Mouse (Mus musculus) spleen, embryonic (tissue): Measurements from ENCODE around the gene Lamtor1.

ENCODE experiments used
- CTCF ChIA-PET: fragments of 350-600 bp; sonication (Branson Sonifier 250); formaldehyde crosslinking; loops from one replicate; lab custom pipeline; 2022; lab: Charles Lee

The Lamtor1 gene

DNA sequence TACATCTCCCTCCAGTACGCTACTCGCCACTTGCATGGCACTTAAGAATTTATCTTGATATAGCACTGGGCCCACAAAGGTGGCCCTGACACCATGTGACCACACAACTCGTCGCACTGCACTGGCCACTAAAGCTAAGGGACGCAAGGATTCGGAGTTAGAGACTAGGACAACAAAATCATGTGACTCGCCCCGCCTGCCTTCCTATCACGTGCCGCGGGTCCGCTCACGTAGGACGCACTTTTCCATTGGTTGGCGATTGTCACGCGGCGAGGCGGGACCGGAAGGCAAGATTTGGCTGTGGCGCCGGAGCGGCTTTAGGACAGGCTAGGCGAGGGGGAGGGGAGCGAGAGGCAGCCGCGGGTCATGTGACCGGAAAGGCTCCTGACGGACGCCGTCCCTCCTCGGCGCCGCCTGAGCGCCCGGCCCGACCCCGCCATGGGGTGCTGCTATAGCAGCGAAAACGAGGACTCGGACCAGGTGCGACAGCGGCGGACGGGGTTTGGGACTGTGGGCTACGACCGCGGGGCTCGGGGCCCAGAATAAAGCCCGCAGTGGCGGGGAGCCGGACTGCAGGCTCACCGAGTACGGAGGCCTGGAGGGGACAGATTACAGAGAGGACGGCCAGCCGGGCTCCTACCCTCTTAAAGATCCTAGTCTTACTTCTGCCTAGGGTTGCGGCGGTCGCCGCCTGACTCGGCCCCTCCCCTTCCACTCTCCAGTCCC lies at the start of gene Lamtor1:
Gene Lamtor1 (plus strand): TSS at position 344 of the 726 bp plus-strand sequence.
- CTCF ChIA-PET = no interaction called here

DNA sequence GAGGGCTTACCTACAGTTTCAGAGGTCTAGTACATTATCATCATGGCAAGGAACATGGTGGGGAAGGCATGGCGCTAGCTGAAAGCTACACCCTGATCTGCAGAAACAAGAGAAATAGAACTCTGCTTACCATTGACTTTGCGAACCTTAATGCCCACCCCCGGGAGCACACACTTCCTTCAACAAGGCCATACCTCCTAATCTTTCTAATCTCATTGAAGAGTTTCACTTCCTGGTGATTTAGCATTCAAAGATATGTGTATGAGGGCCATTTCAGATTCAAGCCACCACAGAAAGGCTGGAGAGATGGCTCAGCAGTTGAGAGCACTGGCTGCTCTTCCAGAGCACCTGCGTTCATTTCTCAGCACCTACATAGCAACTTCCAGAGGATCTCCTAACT lies 48.6 kb upstream of the Lamtor1 start, which contains the start of gene Folr2:
Gene Folr2 (minus strand): TSS at position 101 of the 400 bp plus-strand sequence.
- CTCF ChIA-PET = no interaction called here

DNA sequence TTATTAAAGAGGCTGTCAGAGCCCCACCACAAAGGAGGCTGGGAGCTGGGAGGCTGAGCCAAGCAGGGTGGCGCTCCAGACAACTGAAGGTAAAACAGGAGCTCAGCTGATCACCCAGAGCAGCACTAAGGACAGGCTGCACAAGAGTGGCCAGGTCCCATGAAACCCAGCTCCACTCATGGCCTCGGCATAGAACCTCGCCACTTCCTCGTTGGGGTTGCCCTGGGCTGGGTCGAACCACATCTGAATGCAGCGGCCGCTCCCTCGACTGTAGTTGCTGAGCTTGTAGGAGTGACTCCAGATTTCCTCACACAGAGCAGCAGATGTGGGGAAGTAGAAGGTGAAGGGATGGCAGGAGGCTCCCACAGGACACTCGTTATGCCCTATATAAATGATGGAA lies 47.3 kb upstream of the Lamtor1 start:
- CTCF ChIA-PET = no interaction called here

DNA sequence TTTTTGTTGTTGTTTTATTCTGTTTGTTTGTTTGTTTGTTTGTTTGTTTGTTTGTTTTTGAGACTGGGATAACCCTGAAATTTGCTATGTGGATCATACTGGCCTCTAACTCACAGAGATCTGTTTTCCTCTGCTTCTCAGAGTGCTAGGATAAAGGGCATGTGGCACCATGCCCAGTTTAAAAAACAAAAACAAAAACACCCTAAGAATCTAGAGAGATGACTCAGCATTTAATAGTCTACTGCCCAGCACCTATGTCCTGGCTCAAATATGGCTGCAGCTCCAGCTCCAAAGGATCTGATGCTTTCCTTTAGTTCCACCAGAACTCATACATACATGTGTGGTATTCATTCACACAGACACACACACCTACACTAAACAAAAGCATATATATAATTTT lies 44.7 kb upstream of the Lamtor1 start:
- CTCF ChIA-PET = no interaction called here

DNA sequence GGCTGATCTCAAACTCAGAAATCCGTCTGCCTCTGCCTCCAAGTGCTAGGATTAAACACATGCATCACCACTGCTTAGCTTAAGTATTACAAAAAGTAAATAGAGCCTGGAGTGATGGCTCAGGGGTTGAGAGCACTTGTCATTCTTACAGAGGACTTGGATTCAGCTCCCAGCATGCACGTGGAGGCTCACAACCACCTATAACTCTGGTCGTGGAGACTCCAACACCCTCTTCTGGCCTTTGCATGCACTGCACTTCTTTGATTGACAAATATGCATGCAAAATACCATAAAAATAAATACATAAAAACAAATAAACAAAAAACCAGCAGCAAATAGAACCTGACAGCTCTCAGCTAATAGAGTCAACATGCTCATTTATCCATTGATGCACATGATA lies 43.4 kb upstream of the Lamtor1 start:
- CTCF ChIA-PET = no interaction called here

DNA sequence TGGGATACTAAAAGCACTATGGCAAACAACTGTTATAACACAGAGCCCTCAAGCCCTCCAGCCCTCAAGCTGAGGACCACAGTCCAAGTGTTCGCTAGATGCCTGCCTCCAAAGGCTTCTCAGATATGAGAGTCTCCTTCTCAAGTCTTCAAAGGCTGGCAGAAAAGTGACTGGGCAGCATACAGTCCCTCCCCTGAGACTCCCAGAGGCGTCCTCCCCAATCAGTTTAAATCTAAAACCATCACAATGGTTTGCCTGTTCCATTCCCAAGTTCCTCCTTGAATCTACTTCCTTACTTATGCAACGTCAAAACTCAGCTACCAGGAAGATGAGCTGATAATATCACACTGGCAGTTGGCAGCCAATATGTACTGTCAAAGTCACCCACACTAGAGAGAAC lies 42.3 kb upstream of the Lamtor1 start, which contains the start of gene Anapc15:
Gene Anapc15 (plus strand): TSS at position 301 of the 400 bp plus-strand sequence.
- CTCF ChIA-PET = interaction anchor here (0.6 kb wide), 1 partner anchor 1874 kb away, joined by 3 read pairs; no protein-coding TSS in a partner anchor

DNA sequence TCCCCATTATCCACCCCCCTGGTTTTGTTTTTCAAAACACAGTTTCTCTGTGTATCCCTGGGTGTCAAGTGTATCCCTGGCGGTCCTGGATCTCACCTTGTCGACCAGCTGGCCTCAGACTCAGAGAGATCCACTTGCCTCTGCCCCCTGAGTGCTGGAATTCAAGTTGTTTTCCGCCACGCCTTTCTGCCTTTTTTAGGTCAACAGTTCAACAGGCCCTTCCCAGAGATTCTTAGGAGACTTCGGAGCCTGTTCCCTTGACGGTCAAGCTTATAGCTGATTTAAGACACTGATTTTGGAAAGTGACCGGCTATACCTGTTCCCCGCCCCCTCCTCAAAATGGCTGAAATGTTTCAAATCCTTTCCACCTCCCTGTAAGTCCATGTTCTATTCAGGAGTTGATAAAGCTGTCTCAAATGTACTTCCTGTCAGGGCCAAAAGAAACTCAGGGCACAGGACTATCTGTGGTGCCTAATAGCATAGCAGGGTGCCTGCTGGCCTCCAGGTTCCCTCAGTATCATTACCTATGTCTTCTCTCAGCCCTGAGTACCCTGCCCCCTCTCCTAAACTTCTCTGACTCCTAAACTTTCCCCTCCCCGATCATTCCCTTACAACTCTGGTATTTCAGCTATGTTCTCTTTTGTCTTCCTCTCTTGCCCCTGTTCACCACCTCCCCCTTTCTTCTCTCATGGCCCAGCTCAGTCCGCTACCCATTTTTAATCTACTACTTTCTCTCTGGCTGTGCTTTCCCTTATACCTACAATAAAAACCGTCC lies 39.0 kb upstream of the Lamtor1 start:
- CTCF ChIA-PET = no interaction called here

DNA sequence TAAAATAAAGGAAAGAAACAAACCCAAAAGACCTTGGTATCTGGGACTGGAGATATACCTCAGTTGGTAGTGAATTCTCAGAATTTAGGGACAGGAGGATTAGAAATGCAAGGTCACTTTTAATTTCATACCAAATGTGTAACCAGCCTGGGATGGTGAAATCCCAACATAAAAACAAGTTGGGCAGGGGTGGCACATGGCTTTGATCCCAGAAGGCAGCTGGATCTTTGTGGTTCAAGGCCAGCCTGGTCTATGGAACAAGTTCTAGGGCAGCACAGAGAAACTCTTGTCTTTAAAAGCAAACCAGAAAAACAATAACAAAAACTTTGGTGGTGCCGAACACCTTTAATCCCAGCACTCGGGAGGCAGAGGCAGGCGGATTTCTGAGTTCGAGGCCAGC lies 38.2 kb upstream of the Lamtor1 start:
- CTCF ChIA-PET = no interaction called here

DNA sequence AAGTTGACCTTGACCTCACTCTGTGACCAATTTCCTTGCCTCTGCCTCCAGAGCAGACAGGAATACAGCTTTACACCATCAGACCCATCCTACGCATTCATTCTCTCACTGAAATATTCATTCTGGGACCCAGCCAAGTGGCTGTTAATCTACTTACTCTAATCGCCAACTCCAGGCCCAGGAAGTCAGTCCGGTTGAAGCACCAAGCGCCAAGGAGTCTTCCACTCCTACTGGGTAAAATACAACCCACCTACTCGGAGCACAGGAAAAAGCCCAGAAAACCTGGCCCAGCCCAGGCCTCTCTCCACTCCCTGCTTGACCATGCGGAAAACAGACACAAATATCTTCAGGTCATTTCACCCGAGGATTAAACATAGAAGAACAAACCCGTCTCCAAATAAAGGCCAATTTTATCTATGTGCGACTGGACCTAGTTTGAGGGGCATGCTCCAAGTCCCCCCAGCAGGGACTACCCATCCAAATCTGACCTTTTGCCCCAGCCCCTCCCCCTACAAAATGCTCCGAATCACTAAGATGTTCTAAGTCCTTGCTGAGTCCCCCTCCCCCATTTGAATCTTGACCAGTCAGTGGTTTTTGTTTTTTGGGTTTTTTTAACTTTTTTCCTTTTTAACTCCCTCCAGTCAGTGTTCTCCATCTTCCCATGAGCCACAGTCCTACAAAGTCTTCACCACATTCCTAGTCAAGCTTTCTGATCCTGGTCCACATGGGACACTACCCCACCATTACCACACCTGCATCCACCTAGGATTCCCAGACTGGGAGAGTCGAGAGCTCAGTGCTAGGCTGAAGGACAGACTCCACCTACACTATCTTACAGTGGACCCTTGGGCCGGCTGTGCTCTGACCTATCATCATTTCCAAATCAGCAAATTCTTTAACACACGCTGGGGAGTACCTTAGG lies 37.2 kb upstream of the Lamtor1 start:
- CTCF ChIA-PET = no interaction called here

DNA sequence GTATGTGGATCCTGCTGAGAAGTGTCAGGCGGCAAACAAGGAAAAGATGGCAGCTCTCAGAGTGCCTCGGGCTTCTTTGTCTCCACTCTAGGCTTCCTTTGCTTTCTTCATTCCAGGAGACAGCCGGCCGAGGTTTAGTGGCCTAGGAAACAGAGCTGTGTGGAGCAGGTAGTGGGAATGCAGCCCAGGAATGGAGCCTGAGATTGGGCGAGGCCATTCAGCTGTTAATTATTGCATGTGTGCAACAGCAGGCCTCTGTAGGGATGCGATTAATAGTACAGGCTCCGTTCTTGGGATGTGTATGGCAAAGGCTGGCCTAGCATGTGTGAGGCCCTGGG lies 36.6 kb upstream of the Lamtor1 start:
- CTCF ChIA-PET = no interaction called here

DNA sequence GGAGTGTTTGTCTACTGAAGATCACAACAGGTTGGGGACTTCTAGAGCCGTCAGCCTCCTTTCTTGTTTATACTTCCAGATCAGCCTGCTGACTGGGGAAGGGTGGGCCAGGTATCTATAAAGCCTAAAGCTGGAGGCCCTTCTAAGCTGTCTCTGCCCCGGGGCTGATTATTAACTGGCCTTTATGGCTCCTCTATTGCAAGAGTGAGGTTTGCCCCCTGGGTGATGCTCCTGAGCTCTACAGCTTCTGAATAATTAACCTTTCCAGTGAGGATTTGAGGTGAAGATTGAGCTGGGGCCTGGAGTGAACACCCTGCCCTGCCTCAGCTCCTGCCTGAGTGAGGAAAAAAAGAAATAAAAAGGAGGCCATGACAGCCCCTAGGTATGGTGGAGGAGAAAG lies 35.1 kb upstream of the Lamtor1 start, which contains the start of gene Folr1:
Gene Folr1 (minus strand): TSS at position 160 of the 400 bp plus-strand sequence.
- CTCF ChIA-PET = no interaction called here

DNA sequence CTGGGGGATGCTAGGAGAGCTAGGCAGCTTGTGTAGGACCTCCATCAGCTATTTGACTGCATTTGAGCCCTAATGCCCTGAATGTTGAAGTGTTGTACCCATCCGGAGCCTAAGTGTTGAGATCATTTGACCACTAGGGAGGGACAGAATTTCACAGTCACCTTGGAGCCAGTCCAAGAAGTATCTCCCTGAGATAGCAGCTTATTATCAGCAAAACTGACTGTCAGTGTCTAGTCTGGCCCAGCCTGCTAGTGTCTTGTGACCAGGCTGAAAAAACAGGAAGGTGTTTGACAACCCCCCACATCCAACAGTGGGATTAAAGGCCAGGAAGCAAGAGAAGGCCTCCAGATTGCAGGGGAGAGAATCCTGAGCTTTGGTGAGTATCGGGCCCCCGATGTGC lies 34.4 kb upstream of the Lamtor1 start:
- CTCF ChIA-PET = no interaction called here

DNA sequence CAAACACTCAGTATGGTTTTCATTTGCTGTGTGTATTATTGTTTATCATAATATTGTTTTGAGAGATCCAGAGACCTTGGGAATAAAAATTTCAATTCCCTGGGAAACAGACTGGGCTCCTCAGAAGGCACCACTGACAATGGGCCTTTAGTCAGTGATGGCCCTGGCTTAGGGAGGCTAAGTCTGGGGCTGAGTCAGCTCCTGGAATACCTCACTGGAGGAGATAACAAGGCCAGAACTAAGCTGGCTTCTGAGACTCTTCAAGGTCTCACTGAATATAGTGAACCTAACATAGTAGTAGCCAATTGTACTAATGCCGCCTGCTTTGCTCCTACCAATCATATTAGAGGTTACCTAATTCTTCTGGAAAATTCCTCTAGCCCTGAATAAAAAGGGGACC lies 29.7 kb upstream of the Lamtor1 start:
- CTCF ChIA-PET = interaction anchor here (0.6 to 0.7 kb wide), 2 partner anchors 38 to 106 kb away, joined by 3 to 6 read pairs; no protein-coding TSS in a partner anchor

DNA sequence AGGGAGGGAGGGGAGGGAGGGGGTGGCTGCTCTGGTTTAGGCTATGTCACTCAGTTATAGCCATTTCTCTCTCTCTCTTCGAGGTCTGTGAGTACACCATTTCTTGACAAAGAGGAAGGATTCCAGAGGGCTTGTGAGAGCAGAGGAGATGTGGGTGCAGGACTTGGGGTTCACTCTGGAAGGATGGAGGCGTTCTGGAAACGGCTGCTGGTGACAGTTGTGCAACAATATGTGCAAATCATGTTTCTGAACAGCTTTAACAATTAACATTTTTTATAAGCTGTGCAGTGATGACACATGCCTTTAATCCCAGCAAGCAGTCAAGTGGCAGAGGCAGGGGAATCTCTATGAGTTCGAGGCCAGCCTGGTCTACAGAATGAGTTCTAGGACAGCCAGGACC lies 24.8 kb upstream of the Lamtor1 start:
- CTCF ChIA-PET = no interaction called here

DNA sequence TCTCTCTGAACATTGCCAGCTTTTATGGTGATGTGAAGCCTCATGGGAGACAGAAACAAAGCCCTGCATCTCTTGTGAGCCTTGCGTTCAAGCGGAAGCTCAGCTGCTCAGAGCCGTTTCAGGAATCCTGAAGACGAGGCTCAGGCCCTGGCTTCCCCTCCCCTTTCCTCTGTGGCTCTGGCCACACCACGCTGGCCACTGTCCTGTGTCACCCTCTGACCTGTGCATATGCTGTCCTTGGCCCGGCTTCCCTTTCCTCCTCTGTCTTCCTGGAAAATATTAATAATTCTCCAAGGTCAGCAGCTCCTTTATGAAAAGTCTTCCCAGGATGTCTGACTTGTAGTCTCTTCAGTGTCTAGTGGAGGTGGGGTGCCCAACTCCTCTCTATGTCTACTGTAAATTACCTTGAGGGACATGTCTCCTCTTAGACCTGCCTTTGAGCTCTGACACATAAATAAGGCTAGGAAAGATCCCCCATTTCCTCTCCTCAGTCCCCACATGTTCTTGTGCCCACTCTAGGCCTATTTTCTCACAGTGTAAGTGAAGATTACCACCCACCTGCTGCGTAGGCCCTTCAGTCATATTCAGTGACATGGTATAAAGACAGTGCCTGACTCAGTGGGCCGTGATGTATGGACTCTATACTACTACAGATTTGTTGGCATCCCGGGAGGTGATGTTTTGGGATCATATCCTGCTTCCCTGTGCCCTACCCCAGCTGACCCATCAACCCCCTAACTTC lies 23.1 kb upstream of the Lamtor1 start:
- CTCF ChIA-PET = no interaction called here

DNA sequence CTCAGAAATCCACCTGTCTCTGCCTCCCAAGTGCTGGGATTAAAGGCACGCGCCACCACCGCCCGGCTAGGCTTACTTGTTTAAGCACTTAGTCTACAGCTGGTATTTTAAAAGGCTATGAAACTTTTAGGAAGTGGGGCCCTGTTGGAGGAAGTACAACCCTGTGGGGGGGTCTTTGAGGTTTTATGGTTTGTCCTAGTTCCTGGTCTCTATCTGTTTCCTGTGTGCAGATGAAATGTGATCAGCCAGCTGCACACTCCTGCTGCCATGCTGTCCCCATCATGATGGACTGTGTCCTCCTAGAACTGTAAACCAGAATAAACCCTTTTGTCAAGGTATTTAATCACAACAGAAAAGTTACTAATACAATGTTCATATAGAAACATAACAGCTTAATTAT lies 21.5 kb upstream of the Lamtor1 start:
- CTCF ChIA-PET = interaction anchor here (0.5 kb wide), 1 partner anchor 103 kb away, joined by 3 read pairs; no protein-coding TSS in a partner anchor

DNA sequence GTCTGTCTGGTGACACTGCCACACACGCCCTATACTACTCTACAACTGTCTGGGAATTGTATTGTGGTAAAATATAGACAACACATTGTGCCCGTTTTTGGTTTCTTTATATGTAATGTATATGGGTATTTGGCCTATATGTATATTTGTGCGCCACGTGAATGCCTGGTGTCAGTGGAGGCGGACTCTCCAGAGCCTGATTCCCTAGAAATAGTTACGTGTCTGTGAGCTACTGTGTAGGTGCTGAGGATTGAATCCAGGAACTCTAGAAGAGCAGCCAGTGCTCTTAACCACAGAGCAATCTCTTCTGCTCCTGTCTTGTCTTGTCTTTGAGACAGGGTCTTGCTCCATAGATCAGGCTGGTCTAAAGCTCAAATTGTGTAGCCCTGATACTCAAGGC lies 19.4 kb upstream of the Lamtor1 start:
- CTCF ChIA-PET = no interaction called here

DNA sequence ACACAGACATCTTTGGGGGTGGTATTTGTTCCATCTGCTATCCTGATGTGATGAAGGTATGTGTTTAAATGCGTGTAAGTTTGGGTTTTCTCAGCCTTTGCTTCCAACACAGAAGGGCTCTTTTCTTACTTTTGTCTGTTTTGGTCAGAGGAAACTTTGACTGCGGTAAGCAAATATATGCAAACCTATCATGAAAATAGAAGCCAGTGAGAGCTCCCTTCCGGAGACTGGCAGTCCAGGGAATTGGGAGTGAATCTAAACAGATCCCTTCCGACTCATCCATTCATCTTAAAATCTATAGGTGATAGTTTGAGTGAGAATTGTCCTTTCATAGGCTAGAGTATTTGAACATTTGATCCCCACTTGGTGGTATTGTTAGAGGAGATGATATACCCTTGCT lies 17.2 kb upstream of the Lamtor1 start:
- CTCF ChIA-PET = interaction anchor here (0.6 kb wide), 1 partner anchor 67 kb away, joined by 3 read pairs; no protein-coding TSS in a partner anchor

DNA sequence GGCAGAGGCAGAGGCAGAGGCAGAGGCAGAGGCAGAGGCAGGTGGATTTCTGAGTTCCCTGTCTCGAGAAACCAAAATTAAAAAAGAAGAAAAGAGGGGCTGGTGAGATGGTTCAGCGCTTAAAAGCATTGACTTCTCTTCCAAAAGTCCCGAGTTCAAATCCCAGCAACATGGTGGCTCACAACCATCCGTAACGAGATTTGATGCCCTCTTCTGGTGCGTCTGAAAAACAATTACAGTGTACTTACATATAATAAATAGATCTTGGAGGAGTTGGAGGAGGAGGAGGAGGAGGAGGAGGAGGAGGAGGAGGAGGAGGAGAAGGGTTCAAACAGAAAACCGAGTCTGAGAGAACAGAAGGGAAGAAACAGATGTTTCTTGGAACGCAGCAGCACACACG lies 10.0 kb upstream of the Lamtor1 start:
- CTCF ChIA-PET = no interaction called here

DNA sequence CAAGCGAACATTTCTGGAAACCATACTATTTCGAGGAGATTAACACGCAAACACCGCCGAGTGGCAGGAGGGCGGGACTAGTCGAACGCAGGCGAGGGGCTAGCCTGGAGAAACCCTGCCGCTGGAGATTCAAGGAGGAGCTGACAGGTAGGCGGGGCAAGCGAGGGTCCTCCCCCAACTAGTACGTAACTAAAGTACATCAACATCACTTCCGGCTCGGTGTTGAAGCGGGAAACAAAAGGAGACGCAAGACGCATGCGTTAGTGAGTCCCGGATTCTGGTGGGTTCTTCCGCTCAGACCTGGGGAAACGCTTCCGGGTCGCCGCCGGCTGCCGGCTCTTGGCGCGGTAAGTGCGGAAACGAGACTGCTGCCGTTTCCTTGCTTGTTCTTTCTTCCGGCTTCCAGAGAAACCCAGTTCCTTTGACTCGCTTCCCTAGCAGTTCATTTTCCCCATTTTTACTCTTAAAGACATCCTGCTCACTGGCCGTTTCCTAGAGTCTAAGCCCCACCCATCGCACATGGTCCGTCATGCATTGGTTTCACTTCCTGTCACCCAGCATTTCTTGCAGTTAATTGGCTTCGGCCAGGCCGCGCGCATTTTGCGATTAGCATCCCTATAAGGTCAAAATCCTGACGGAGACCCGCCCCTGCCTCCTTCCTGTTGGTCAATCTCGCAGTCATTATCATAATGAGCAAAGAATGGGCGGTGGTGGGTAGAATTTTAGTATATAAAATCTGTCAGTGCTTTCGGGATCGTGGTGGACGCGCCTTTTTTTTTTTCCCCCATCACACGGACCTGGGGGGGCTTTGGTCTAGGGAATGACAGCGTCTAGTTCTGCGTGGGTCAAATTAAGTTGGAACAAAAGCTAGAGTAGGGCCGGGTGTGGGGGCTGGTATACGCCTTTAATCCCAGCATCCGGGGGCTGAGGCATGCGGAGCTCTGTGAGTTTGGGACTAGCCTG lies 9.3 kb upstream of the Lamtor1 start:
- CTCF ChIA-PET = interaction anchor here (0.6 kb wide), 1 partner anchor 34 kb away, joined by 16 read pairs; no protein-coding TSS in a partner anchor
